Mouse (Mus musculus): ENCODE results near the gene Txnrd3.

Txnrd3 gene

GRCm38 (mm10) chr6:89655011-89655410, 11.2 kb downstream of the Txnrd3 start:
- no peak for DNase-seq (ENCODE audit: low spot score in 2 of 2)

GRCm38 (mm10) chr6:89658342-89658741, 14.6 kb downstream of the Txnrd3 start:
- DNase-seq (ENCODE audit: low spot score in 2 of 2) = no peak

GRCm38 (mm10) chr6:89658931-89659330, 15.1 kb downstream of the Txnrd3 start:
- DNase-seq (ENCODE audit: low spot score in 2 of 2) = no peak

- DNase-seq (ENCODE audit: low spot score in 2 of 2) = peak in 1 of 2 experiments; percentile 22
Observed at GRCm38 (mm10) chr6:89659692-89660423, 16.1 kb downstream of the Txnrd3 start.

- DNase-seq (ENCODE audit: low spot score in 2 of 2) = no peak
Observed at GRCm38 (mm10) chr6:89660490-89660889, 16.7 kb downstream of the Txnrd3 start.

- DNase-seq (ENCODE audit: low spot score in 2 of 2) = no peak
Observed at GRCm38 (mm10) chr6:89662521-89662920, 18.7 kb downstream of the Txnrd3 start.

GRCm38 (mm10) chr6:89665155-89665554, 21.4 kb downstream of the Txnrd3 start:
- no peak for DNase-seq (ENCODE audit: low spot score in 2 of 2)

- DNase-seq (ENCODE audit: low spot score in 2 of 2) = no peak
Observed at GRCm38 (mm10) chr6:89665667-89666066, 21.9 kb downstream of the Txnrd3 start.

- no peak for DNase-seq (ENCODE audit: low spot score in 2 of 2)
Observed at GRCm38 (mm10) chr6:89666976-89667375, 23.2 kb downstream of the Txnrd3 start.

GRCm38 (mm10) chr6:89669556-89669955, 25.8 kb downstream of the Txnrd3 start:
- no peak for DNase-seq (ENCODE audit: low spot score in 2 of 2)

GRCm38 (mm10) chr6:89671431-89671830, 27.6 kb downstream of the Txnrd3 start:
- no peak for DNase-seq (ENCODE audit: low spot score in 2 of 2)

- no peak for DNase-seq (ENCODE audit: low spot score in 2 of 2)
Observed at GRCm38 (mm10) chr6:89672641-89673040, 28.9 kb downstream of the Txnrd3 start.

- no peak for DNase-seq (ENCODE audit: low spot score in 2 of 2)
Observed at GRCm38 (mm10) chr6:89673135-89673780, 29.5 kb downstream of the Txnrd3 start.

- no peak for DNase-seq (ENCODE audit: low spot score in 2 of 2)
Observed at GRCm38 (mm10) chr6:89678522-89678921, 34.7 kb downstream of the Txnrd3 start.

GRCm38 (mm10) chr6:89679291-89679835, 35.6 kb downstream of the Txnrd3 start:
- peak in 1 of 2 experiments; percentile 55 for DNase-seq (ENCODE audit: low spot score in 2 of 2)

GRCm38 (mm10) chr6:89680155-89680554, 36.4 kb downstream of the Txnrd3 start:
- peak; percentile 39 to 76 for DNase-seq (ENCODE audit: low spot score in 2 of 2)

- DNase-seq (ENCODE audit: low spot score in 2 of 2) = no peak
Observed at GRCm38 (mm10) chr6:89684231-89684630, 40.4 kb downstream of the Txnrd3 start.

GRCm38 (mm10) chr6:89687100-89687499, 43.3 kb downstream of the Txnrd3 start:
- no peak for DNase-seq (ENCODE audit: low spot score in 2 of 2)

- no peak for DNase-seq (ENCODE audit: low spot score in 2 of 2)
Observed at GRCm38 (mm10) chr6:89706624-89707023, 62.8 kb downstream of the Txnrd3 start.

GRCm38 (mm10) chr6:89707240-89707639, 63.5 kb downstream of the Txnrd3 start, which contains the start of gene Vmn1r40:
Gene Vmn1r40 (plus strand): TSS chr6:89707540.
- no peak for DNase-seq (ENCODE audit: low spot score in 2 of 2)

- DNase-seq (ENCODE audit: low spot score in 2 of 2) = no peak
Observed at GRCm38 (mm10) chr6:89718051-89718450, 74.3 kb downstream of the Txnrd3 start.

Measured in thymus, postnatal 10 days (tissue).